Mouse (Mus musculus): ENCODE measurements around the gene Lgals4. TPM values are rescaled to one million over a fixed set of nuclear protein-coding genes. Genes with fewer than 3 reads are reported as not detected.
"Not testable (repeated sequence)": the region's sequence is repeated elsewhere in the genome, so short reads cannot be mapped to it uniquely, and the experiment has no call there.

The Lgals4 gene
- polyA plus RNA-seq, 1 experiment from 2014 or later, result 22.3 TPM

- Histone ChIP-seq H3K9ac (ENCODE audit: low read depth, low read length) (no peak overlapping the region), H3K4me1 (ENCODE audit: control insufficient read depth, low read depth, low read length) (peaks cover 10% of the 10 kb centered on the region), H3K4me2 (ENCODE audit: low read depth, low read length) (no peak overlapping the region), H3K36me3 (ENCODE audit: control insufficient read depth, insufficient read depth) (no peaks in the 10 kb centered on the region), H3K4me3 (ENCODE audit: low read depth, low read length) (no peak overlapping the region), H3K27me3 (ENCODE audit: control insufficient read depth, insufficient read depth, low read depth, low read length) (no peaks in the 10 kb centered on the region), H3K9me3 (replicated peaks; ENCODE audit: control insufficient read depth, low read length) (no peaks in the 10 kb centered on the region), H3K27ac (ENCODE audit: low read length) (no peak overlapping the region)
- no peak for ATAC-seq (ENCODE audit: low read depth)
- WGBS (ENCODE audit: insufficient replicate concordance), result 80% methylated on average over 7 of the region's 7 CpGs
Measured at GRCm38 (mm10) chr7:28879606-28880005, 46.0 kb downstream of the Lgals4 start.

DNA sequence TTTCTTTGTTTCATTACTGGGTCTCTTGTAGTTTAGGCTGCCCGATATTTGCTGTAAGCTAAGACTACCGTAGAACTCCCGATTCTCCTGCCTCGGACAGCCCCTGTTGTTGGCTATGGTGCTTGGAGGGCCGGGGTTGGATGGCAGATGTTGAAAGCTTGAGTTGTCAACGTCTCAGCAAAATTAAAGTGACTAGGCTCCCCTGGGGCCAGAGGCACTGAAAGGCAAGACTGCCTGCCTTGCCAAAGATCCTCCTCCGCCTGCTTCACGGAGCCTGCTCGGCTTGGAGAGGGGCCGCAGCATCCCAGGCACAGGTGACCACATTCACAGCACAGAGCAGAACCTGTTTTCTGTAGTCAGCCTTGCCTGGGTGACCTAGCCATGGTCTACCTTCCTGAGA, 46.9 kb downstream of the Lgals4 start:
- Histone ChIP-seq H3K9ac (ENCODE audit: low read depth, low read length) (no peak overlapping the region), H3K36me3 (ENCODE audit: control insufficient read depth, insufficient read depth) (no peaks in the 10 kb centered on the region), H3K4me1 (ENCODE audit: control insufficient read depth, low read depth, low read length) (peaks cover 10% of the 10 kb centered on the region), H3K27ac (ENCODE audit: low read length) (no peak overlapping the region), H3K9me3 (replicated peaks; ENCODE audit: control insufficient read depth, low read length) (no peaks in the 10 kb centered on the region), H3K4me2 (ENCODE audit: low read depth, low read length) (no peak overlapping the region), H3K27me3 (ENCODE audit: control insufficient read depth, insufficient read depth, low read depth, low read length) (no peaks in the 10 kb centered on the region), H3K4me3 (ENCODE audit: low read depth, low read length) (no peak overlapping the region)
- WGBS (ENCODE audit: insufficient replicate concordance), result 78% methylated on average over 10 of the region's 10 CpGs
- ATAC-seq (ENCODE audit: low read depth), result no peak

DNA sequence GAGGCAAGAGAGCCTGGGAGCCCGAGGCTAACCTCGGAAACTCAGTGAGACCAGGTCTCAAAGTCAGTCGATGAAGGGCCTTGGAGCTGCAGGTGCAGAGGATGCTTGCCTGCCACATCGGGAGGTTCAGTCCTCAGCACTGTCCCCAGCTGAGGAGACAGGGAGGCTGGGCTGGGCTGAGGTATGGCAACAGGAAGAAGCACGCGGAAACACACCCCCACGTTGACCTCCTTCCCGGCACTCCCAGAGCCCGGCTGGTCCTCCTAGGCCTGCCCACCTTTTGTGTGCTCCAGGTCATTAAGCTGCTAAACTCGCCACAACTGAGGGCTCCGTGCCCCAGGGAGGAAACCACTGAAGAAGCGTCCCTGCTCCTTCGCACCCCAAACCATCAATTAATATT, 47.5 kb downstream of the Lgals4 start, which contains the start of gene Capn12:
Capn12 (plus strand) TSS at position 224 of the 400 bp plus-strand sequence.
- 41% methylated on average over 13 of the region's 13 CpGs for WGBS (ENCODE audit: insufficient replicate concordance)
- peaks cover 10% of the 10 kb centered on the region for H3K4me1 ChIP-seq (ENCODE audit: control insufficient read depth, low read depth, low read length)
- H3K27ac ChIP-seq (ENCODE audit: low read length), result no peak within 1 kb of the TSS
- H3K36me3 ChIP-seq (ENCODE audit: control insufficient read depth, insufficient read depth), result no peaks in the 10 kb centered on the region
- H3K9ac ChIP-seq (ENCODE audit: low read depth, low read length), result no peak within 1 kb of the TSS
- H3K4me2 ChIP-seq (ENCODE audit: low read depth, low read length), result no peak within 1 kb of the TSS
- 0 out of 2 replicates have a peak, but pooled peaks cover 4% of the 10 kb centered on the region for H3K27me3 ChIP-seq (ENCODE audit: control insufficient read depth, insufficient read depth, low read depth, low read length)
- H3K9me3 ChIP-seq (replicated peaks; ENCODE audit: control insufficient read depth, low read length), result no peaks in the 10 kb centered on the region
- ATAC-seq (ENCODE audit: low read depth), result no peak
- H3K4me3 ChIP-seq (ENCODE audit: low read depth, low read length), result no peak within 1 kb of the TSS

DNA sequence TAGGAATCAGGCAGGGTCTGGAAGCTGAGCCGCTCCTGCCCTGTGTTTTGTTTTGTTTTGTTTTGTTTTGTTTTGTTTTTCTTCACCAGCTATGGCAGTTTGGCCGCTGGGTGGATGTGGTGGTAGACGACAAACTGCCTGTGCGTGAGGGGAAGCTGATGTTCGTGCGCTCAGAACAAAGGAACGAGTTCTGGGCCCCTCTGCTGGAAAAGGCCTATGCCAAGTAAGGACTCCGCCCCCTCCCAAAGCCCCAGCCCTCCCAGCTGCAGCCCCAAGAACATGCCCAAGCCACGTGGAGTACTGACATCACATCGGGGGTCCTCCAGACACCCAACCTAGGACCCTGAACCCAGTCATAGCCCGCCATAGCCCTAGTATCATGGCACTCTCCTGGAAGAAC, 49.4 kb downstream of the Lgals4 start:
- no peak overlapping the region for H3K9ac ChIP-seq (ENCODE audit: low read depth, low read length)
- no peak for ATAC-seq (ENCODE audit: low read depth)
- no peaks in the 10 kb centered on the region for H3K9me3 ChIP-seq (replicated peaks; ENCODE audit: control insufficient read depth, low read length)
- WGBS (ENCODE audit: insufficient replicate concordance), result 66% methylated on average over 11 of the region's 11 CpGs
- no peak overlapping the region for H3K27ac ChIP-seq (ENCODE audit: low read length)
- no peaks in the 10 kb centered on the region for H3K36me3 ChIP-seq (ENCODE audit: control insufficient read depth, insufficient read depth)
- peaks cover 2% of the 10 kb centered on the region for H3K4me1 ChIP-seq (ENCODE audit: control insufficient read depth, low read depth, low read length)
- peaks cover 18% of the 10 kb centered on the region for H3K27me3 ChIP-seq (ENCODE audit: control insufficient read depth, insufficient read depth, low read depth, low read length)
- no peak overlapping the region for H3K4me2 ChIP-seq (ENCODE audit: low read depth, low read length)
- H3K4me3 ChIP-seq (ENCODE audit: low read depth, low read length), result no peak overlapping the region

DNA sequence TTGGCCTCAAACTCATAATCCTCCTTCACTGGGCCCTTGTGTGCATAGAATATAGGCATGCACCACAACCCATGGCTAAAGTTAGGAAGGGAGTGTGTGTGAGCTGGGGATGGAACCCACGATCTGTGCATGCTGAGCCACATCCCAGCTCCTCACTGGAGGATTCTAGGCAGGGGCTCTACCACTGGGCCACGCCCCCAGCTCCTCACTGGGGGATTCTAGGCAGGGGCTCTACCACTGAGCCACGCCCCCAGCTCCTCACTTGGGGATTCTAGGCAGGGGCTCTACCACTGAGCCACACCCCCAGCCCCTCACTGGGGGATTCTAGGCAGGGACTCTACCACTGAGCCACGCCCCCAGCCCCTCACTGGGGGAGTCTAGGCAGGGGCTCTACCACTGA, 50.0 kb downstream of the Lgals4 start:
- H3K9me3 ChIP-seq (replicated peaks; ENCODE audit: control insufficient read depth, low read length); H3K4me2 ChIP-seq (ENCODE audit: low read depth, low read length); H3K4me3 ChIP-seq (ENCODE audit: low read depth, low read length); H3K9ac ChIP-seq (ENCODE audit: low read depth, low read length); H3K36me3 ChIP-seq (ENCODE audit: control insufficient read depth, insufficient read depth); H3K27ac ChIP-seq (ENCODE audit: low read length); ATAC-seq (ENCODE audit: low read depth); H3K4me1 ChIP-seq (ENCODE audit: control insufficient read depth, low read depth, low read length): not testable (repeated sequence)
- H3K27me3 ChIP-seq (ENCODE audit: control insufficient read depth, insufficient read depth, low read depth, low read length), result peaks cover 25% of the 10 kb centered on the region
- 64% methylated on average over 4 of the region's 4 CpGs for WGBS (ENCODE audit: insufficient replicate concordance)

DNA sequence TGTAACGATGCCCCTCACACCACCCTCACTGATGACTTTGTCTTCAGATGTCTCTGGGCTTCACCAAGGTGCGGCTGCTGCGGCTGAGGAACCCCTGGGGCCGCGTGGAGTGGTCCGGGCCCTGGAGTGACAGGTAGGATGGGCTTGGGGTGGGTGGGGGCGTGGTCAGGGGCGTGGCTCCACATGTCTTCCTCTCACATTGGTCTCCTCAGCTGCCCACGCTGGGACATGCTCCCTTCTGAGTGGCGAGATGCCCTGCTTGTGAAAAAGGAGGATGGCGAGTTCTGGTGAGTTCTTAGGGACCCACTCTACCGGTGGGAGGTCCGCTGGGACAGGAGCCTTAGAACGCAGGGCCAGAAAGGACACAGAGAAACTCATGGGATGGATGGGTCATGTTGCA, 52.8 kb downstream of the Lgals4 start:
- no peak overlapping the region for H3K4me3 ChIP-seq (ENCODE audit: low read depth, low read length)
- H3K4me2 ChIP-seq (ENCODE audit: low read depth, low read length), result no peak overlapping the region
- no peaks in the 10 kb centered on the region for H3K9me3 ChIP-seq (replicated peaks; ENCODE audit: control insufficient read depth, low read length)
- H3K27me3 ChIP-seq (ENCODE audit: control insufficient read depth, insufficient read depth, low read depth, low read length), result peaks cover 38% of the 10 kb centered on the region
- H3K27ac ChIP-seq (ENCODE audit: low read length), result no peak overlapping the region
- H3K9ac ChIP-seq (ENCODE audit: low read depth, low read length), result no peak overlapping the region
- peaks cover 5% of the 10 kb centered on the region for H3K4me1 ChIP-seq (ENCODE audit: control insufficient read depth, low read depth, low read length)
- ATAC-seq (ENCODE audit: low read depth), result no peak
- H3K36me3 ChIP-seq (ENCODE audit: control insufficient read depth, insufficient read depth), result no peaks in the 10 kb centered on the region; the same call in 1 of the 2 replicates
- 21% methylated on average over 14 of the region's 14 CpGs for WGBS (ENCODE audit: insufficient replicate concordance)

DNA sequence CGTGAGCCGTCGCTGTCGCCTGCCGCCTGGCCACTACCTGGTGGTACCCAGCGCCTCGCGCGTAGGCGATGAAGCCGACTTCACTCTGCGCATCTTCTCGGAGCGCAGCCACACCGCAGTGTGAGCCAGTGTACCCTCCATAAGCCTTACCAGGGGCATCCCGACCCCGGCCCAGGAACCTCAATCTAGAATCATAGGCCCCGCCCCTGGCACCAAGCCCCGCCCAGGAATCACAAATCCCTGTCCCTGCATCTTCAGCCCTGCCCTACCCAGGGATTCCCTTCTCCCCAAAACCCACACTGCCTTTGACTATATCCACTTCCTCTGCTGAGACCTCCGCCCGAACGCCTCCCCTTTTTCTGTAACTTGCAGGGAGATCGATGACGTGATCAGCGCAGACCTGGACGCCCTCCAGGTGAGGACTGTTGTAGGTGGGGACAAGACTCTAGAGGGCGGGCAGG, 55.1 kb downstream of the Lgals4 start:
- no peak for ATAC-seq (ENCODE audit: low read depth)

More for the DNA sequence above, 55.1 kb downstream of the Lgals4 start:
- 3% methylated on average over 27 of the region's 27 CpGs for WGBS (ENCODE audit: insufficient replicate concordance)
- H3K4me1 ChIP-seq (ENCODE audit: control insufficient read depth, low read depth, low read length), result peaks cover 5% of the 10 kb centered on the region
- peaks cover 9% of the 10 kb centered on the region for H3K36me3 ChIP-seq (ENCODE audit: control insufficient read depth, insufficient read depth)
- H3K27me3 ChIP-seq (ENCODE audit: control insufficient read depth, insufficient read depth, low read depth, low read length), result peaks cover 38% of the 10 kb centered on the region
- no peak overlapping the region for H3K27ac ChIP-seq (ENCODE audit: low read length)
- H3K4me3 ChIP-seq (ENCODE audit: low read depth, low read length), result 0 out of 2 replicates have a peak overlapping the region, but pooled peaks have one; percentile 3
- H3K9me3 ChIP-seq (replicated peaks; ENCODE audit: control insufficient read depth, low read length), result no peaks in the 10 kb centered on the region
- H3K4me2 ChIP-seq (ENCODE audit: low read depth, low read length), result peak overlapping the region; percentile 27; the same call in 1 of the 2 replicates
- H3K9ac ChIP-seq (ENCODE audit: low read depth, low read length), result no peak overlapping the region

Other genes starting within 250 kb of the Lgals4 start
- gene Samd4b, start 235.7 kb upstream of the Lgals4 start, polyA plus RNA-seq (2015; fragmentation: Nextera tagmentation; extraction: Ambion mirVana), result 2.5 and 3.5 TPM in 2 replicates
- 16.4 and 17.5 TPM in 2 replicates for gene Pak4, start 235.7 kb upstream of the Lgals4 start, polyA plus RNA-seq (2015; fragmentation: Nextera tagmentation; extraction: Ambion mirVana)
- gene Acp7, start 202.5 kb upstream of the Lgals4 start, polyA plus RNA-seq (2015; fragmentation: Nextera tagmentation; extraction: Ambion mirVana), result not detected in 2 replicates
- 0.29 and 0.34 TPM in 2 replicates for gene Fbxo27, start 141.0 kb upstream of the Lgals4 start, polyA plus RNA-seq (2015; fragmentation: Nextera tagmentation; extraction: Ambion mirVana)
- gene Fbxo17, start 117.0 kb upstream of the Lgals4 start, polyA plus RNA-seq (2015; fragmentation: Nextera tagmentation; extraction: Ambion mirVana), result 1.0 and 1.3 TPM in 2 replicates
- 73.3 and 73.7 TPM in 2 replicates for gene Mrps12, start 92.0 kb upstream of the Lgals4 start, polyA plus RNA-seq (2015; fragmentation: Nextera tagmentation; extraction: Ambion mirVana)
- 10.5 and 11.2 TPM in 2 replicates for gene Sars2, start 91.9 kb upstream of the Lgals4 start, polyA plus RNA-seq (2015; fragmentation: Nextera tagmentation; extraction: Ambion mirVana)
- gene Ccer2, start 77.7 kb upstream of the Lgals4 start, polyA plus RNA-seq (2015; fragmentation: Nextera tagmentation; extraction: Ambion mirVana), result not detected in 2 replicates
- 24.1 and 28.0 TPM in 2 replicates for gene Sirt2, start 67.1 kb upstream of the Lgals4 start, polyA plus RNA-seq (2015; fragmentation: Nextera tagmentation; extraction: Ambion mirVana)
- gene Nfkbib, start 66.3 kb upstream of the Lgals4 start, polyA plus RNA-seq (2015; fragmentation: Nextera tagmentation; extraction: Ambion mirVana), result 29.3 TPM in 2 replicates
- 8.1 and 8.7 TPM in 2 replicates for gene Rinl, start 44.9 kb upstream of the Lgals4 start, polyA plus RNA-seq (2015; fragmentation: Nextera tagmentation; extraction: Ambion mirVana)
- gene Hnrnpl, start 25.3 kb upstream of the Lgals4 start, polyA plus RNA-seq (2015; fragmentation: Nextera tagmentation; extraction: Ambion mirVana), result 69.0 and 80.7 TPM in 2 replicates
- 172 and 201 TPM in 2 replicates for gene Ech1, start 8.6 kb upstream of the Lgals4 start, polyA plus RNA-seq (2015; fragmentation: Nextera tagmentation; extraction: Ambion mirVana)
- gene Lgals7, start 30.0 kb downstream of the Lgals4 start, polyA plus RNA-seq (2015; fragmentation: Nextera tagmentation; extraction: Ambion mirVana), result 0.16 and 0.19 TPM in 2 replicates
- gene Capn12, start 47.6 kb downstream of the Lgals4 start, polyA plus RNA-seq (2015; fragmentation: Nextera tagmentation; extraction: Ambion mirVana), result 0.09 and 0.12 TPM in 2 replicates
- 130 and 137 TPM in 2 replicates for gene Actn4, start 128.5 kb downstream of the Lgals4 start, polyA plus RNA-seq (2015; fragmentation: Nextera tagmentation; extraction: Ambion mirVana)
- gene Eif3k, start 148.0 kb downstream of the Lgals4 start, polyA plus RNA-seq (2015; fragmentation: Nextera tagmentation; extraction: Ambion mirVana), result 195 and 205 TPM in 2 replicates
- gene Map4k1, start 148.2 kb downstream of the Lgals4 start, polyA plus RNA-seq (2015; fragmentation: Nextera tagmentation; extraction: Ambion mirVana), result 28.3 and 30.2 TPM in 2 replicates